Mouse (Mus musculus) spleen, adult 2 months (tissue): ENCODE results near the gene Mgat4b. TPM values are rescaled to one million over a fixed set of nuclear protein-coding genes. Genes with fewer than 3 reads are reported as not detected.

ENCODE experiments used
- DNase-seq, 2 experiments: peaks; one replicate each; pipeline versions ENCODE4 v3.0.0 to v3.0.0-alpha.2; 2012 to 2021; ENCODE audit warnings: low spot score in 2 of 2, low read depth in 1 of 2
- H3K27ac ChIP-seq: fragments of 200-500 bp; 2 replicates; pipeline ENCODE4 v1.5.1; 2012; ENCODE audit warnings: low read length, inconsistent platforms; ENCODE audit not compliant: insufficient read depth
- H3K27me3 ChIP-seq: fragments of 200-500 bp; 2 replicates; pipeline ENCODE4 v1.6.1; 2012; ENCODE audit warnings: mild to moderate bottlenecking, moderate library complexity, low read length, inconsistent platforms; ENCODE audit not compliant: control insufficient read depth, insufficient read depth
- H3K36me3 ChIP-seq: fragments of 200-500 bp; 2 replicates; pipeline ENCODE4 v1.6.1; 2012; ENCODE audit warnings: mild to moderate bottlenecking, low read length, inconsistent platforms; ENCODE audit not compliant: control insufficient read depth, insufficient read depth
- H3K4me1 ChIP-seq: fragments of 200-500 bp; 2 replicates; pipeline ENCODE4 v1.6.1; 2011; ENCODE audit warnings: inconsistent platforms; ENCODE audit not compliant: control insufficient read depth, insufficient read depth, insufficient read length
- H3K4me3 ChIP-seq: fragments of 200-500 bp; 2 replicates; pipeline ENCODE4 v1.5.1; 2011; ENCODE audit warnings: mild to moderate bottlenecking, inconsistent platforms; ENCODE audit not compliant: insufficient read depth, insufficient read length; ENCODE audit errors: extremely low read depth
- CTCF ChIP-seq: fragments of 200-500 bp; IDR thresholded peaks from 2 replicates; pipeline ENCODE4 v1.5.1; 2011; ENCODE audit warnings: mild to moderate bottlenecking, inconsistent platforms; ENCODE audit not compliant: insufficient read depth, insufficient read length, insufficient replicate concordance; ENCODE audit errors: extremely low read depth
- POLR2A ChIP-seq: fragments of 200-500 bp; IDR thresholded peaks from 2 replicates; pipeline ENCODE4 v1.6.1; 2011; ENCODE audit warnings: low read depth, low read length, inconsistent platforms
- WGBS: fragments of 180-500 bp; shearing (Covaris S2); methylation state at CpG from one replicate; pipeline ENCODE4 v1.1.7; 2018; 5-methylcytosine and 5-hydroxymethylcytosine counted together
- polyA plus RNA-seq: library from polyadenylated mRNA; depleted of rRNA; stranded (reverse); fragments of >200 nt; gene quantifications from 2 replicates; pipeline ENCODE4 v1.2.3, GENCODE M21; 2012

Mgat4b gene
- polyA plus RNA-seq, 1 experiment, result 32.6 TPM

DNA sequence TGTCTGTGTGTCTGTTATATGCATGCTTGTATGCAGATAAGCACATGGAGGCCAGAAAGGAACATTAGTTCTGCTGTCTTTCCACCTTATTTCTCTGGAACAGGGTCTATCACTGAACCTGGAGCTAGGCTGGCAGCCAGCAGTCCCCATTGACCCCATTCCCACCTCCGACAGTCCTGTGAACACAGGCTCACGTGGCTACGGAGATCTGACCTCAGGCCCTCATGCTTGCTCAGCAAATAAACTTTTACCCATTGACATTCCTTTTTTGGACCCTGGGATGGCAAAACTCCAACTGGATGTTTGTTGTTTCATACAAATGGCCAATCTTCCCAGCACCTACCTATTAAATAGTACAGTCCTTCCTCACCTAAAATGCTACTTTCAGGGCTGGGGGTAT is 34.3 kb upstream of the Mgat4b start:
- no peak overlapping the region for H3K4me3 ChIP-seq
- no peak overlapping the region for H3K27ac ChIP-seq
- H3K27me3 ChIP-seq, result no peaks in the 10 kb centered on the region
- H3K4me1 ChIP-seq, result no peaks in the 10 kb centered on the region
- 95% methylated on average over 3 of the region's 3 CpGs for WGBS
- no peak for TF ChIP-seq CTCF
- TF ChIP-seq POLR2A, result no peak
- H3K36me3 ChIP-seq, result peaks cover 1% of the 10 kb centered on the region; the same call in 1 of the 2 replicates
- no peak for DNase-seq

DNA sequence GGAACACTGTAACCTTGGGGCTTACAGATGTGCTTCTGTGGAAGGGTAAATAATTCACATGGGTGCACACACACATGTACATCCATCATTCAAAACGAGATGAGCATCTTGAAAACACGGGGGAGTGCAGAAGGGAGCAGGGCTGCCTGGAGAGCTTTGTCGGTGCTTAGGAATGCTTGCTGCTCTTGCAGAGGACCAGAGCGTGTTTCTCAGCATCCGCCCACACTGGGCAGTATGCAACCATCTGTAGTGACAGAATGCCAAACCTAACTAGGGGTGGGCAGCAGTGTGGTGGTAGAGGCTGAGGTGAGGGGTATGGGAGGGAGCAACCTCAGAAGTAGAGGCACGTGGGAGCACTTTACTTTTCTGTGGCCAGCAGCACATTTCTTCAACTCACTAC is 33.6 kb upstream of the Mgat4b start:
- Histone ChIP-seq H3K27ac (no peak overlapping the region), H3K4me3 (no peak overlapping the region), H3K36me3 (no peaks in the 10 kb centered on the region), H3K4me1 (no peaks in the 10 kb centered on the region), H3K27me3 (no peaks in the 10 kb centered on the region)
- TF ChIP-seq CTCF, result no peak
- no peak for TF ChIP-seq POLR2A
- DNase-seq, result no peak
- WGBS, result 89% methylated on average over 6 of the region's 6 CpGs

DNA sequence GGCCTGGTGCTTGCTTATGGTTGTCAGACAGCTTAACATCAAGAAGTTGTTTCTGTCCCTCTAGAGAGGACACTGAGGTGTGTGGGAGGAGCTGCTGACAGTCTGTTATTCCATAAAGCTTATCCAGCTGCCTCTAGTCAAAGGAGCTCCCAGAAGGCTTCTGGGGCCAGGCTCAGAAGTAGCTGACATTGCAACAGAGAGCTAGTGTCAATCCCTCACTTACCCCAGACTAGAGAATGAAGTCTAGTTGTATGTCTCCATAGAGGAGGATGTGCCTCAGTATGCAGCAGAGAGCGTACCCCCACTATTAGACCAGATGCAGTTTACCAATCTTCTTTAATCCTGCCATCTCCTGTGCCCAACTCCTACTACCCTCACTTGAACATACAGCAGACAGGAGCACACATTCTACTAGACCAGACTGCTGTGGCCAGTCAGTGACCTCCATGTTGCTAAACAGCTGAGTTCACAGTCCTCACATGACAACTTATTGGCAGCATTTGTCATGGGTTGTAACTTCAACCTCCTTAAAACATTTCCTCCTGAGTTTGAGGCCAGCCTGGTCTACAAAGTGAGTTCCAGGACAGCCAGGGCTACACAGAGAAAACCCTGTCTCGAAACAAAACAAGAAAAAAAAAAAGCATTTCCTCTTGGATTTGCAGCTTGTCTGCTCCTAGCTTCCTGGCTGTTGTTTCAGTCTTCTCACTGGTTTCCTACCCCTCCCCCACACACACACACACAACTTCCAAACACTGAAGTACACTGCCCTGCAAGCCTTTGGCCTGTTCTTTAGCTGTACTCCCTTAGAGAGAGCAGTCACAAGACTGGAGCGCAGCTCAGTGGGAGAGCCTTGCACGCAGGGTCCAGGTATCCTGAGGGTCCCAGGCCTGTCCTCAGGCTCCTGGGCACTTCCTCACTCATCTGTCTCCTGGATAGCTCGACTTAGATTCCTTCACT is 31.9 kb upstream of the Mgat4b start:
- H3K27ac ChIP-seq, result no peak overlapping the region

DNA sequence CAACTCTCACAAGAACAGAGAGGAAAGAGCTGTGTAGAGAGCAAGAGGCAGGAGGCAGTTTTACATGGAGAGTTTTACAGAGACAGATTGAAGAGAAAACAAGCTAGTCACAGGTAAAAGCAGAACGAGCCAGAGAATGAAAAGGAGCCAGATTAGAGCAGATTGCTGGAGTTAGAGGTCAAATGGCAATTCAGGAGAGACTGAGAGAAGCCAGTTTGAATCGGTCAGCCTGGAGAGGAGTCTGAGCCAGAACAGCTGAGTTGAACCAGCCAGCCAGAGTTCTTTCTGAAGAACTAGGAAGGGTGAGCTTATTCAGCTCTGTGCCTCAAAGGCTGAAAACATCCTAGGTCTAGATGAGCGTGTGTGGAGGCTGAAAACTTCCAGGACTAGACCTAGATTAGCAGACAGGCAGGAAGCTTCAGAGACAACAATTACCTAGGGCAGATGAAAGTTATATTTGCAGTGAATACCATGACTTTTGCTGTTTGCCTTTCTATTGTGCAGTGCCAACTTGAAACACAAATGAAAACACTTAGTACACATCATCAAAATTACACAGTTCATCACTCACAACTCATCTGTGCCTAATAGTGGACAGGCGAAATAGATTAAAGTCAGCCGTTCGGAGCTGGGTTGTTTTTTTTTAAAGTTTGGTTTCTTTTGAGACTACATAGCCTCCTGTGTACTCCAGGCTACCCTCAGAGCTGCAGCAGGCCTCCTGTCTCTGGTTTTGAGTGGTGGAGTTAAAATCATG is 30.0 kb upstream of the Mgat4b start:
- Histone ChIP-seq H3K4me1 (no peaks in the 10 kb centered on the region), H3K36me3 (no peaks in the 10 kb centered on the region), H3K27ac (no peak overlapping the region), H3K4me3 (no peak overlapping the region), H3K27me3 (no peaks in the 10 kb centered on the region)
- 89% methylated on average over 6 of the region's 6 CpGs for WGBS
- no peak for DNase-seq
- TF ChIP-seq POLR2A (no peak), CTCF (no peak)

More for the DNA sequence above, 31.9 kb upstream of the Mgat4b start:
- H3K4me1 ChIP-seq, result no peaks in the 10 kb centered on the region
- 87% methylated on average over 5 of the region's 5 CpGs for WGBS
- H3K36me3 ChIP-seq, result no peaks in the 10 kb centered on the region
- H3K4me3 ChIP-seq, result no peak overlapping the region
- no peaks in the 10 kb centered on the region for H3K27me3 ChIP-seq
- TF ChIP-seq CTCF (no peak), POLR2A (no peak)
- DNase-seq, result no peak

DNA sequence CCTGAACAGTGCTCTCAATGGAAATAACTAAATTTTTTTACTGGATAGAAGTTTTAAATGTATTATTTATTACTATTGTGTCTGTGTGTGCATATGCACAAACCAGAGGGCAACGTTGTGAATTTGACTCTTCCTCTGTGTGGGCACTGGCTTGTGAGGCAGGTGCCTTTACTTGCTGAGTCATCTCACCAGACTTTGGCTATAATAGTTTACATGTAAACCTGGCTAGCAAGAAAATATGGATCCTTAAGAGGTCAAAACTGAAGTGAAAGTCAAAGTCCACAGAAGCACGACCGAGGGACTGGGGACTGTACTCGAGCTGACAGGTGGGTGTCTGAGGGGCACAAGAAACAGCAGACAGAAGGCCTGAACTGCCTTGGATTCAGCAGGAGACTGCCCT is 28.0 kb upstream of the Mgat4b start:
- no peaks in the 10 kb centered on the region for H3K4me1 ChIP-seq
- no peak for TF ChIP-seq POLR2A
- no peak for TF ChIP-seq CTCF
- no peak overlapping the region for H3K27ac ChIP-seq
- no peaks in the 10 kb centered on the region for H3K36me3 ChIP-seq
- 40% methylated on average over 4 of the region's 4 CpGs for WGBS
- no peak for DNase-seq
- H3K27me3 ChIP-seq, result no peaks in the 10 kb centered on the region
- no peak overlapping the region for H3K4me3 ChIP-seq

DNA sequence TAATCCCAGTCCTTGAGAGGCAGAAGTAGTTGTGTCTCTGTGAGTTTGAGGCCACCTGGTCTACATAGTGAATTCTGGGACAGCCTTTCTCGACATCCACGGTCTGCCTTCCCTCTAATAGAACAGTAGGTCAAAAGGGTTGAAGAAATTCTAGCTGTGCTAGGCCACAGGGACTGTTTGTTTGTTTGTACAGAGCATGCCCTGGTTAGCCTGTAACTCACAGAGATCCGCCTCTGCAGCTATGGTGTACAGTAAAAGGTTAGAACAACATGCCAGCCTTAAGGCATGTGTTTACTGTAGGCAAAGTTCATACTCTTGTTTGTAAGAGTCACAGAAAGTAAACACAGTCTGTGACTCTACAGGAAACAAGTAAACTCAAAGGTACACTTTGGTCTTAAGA is 25.9 kb upstream of the Mgat4b start:
- Histone ChIP-seq H3K36me3 (no peaks in the 10 kb centered on the region), H3K27ac (no peak overlapping the region), H3K4me1 (no peaks in the 10 kb centered on the region), H3K4me3 (no peak overlapping the region), H3K27me3 (no peaks in the 10 kb centered on the region)
- WGBS, result 95% methylated on average over 3 of the region's 3 CpGs
- DNase-seq, result no peak
- TF ChIP-seq POLR2A, result no peak
- TF ChIP-seq CTCF, result no peak

DNA sequence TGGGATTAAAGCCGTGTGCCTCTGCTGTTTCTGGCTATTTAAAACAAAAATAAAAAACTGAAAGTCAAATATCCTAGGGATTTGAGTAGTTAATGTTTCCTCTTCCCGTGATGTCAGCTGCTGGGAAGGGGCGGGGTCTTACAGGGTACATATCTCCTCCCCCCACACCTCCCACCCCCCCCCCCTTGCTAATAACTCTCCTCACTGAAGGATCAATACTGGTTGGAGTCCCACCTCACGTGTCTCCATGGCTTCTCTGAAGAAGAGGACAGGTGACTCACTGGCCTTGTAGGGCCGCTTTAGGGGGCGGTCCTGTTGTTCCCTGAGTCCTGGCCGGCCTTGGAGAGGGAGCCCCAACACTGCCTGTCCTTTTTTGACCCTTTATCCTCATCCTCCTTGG is 22.0 kb upstream of the Mgat4b start:
- WGBS, result 81% methylated on average over 7 of the region's 7 CpGs
- no peak for TF ChIP-seq POLR2A
- TF ChIP-seq CTCF, result no peak
- no peak overlapping the region for H3K27ac ChIP-seq
- H3K4me1 ChIP-seq, result no peaks in the 10 kb centered on the region
- DNase-seq, result no peak
- H3K36me3 ChIP-seq, result no peaks in the 10 kb centered on the region
- H3K27me3 ChIP-seq, result no peaks in the 10 kb centered on the region
- H3K4me3 ChIP-seq, result no peak overlapping the region
